In genomic region chr10:37289964-37290704, GRCm38 (mm10) we compare ENCODE assay signal across 12 mouse cellular contexts.
DNase-seq lines count a peak whose midpoint lies in the region; ATAC-seq and TF ChIP-seq lines count a peak whose summit lies in the region.
"Had no signal": no experiment of that assay in that cellular context is flagged by ENCODE, and none has a peak within 500 bp of the region (broad histone marks: within the 10 kb centered on the region; RNA-seq: fewer than 3 reads in every experiment).

No protein-coding gene starts in this region.

- H3K4me3 ChIP-seq in heart, embryonic 11.5 days (ENCODE audit: low read depth, low read length) = no peak overlapping the region
- no peak overlapping the region for H3K4me3 ChIP-seq in heart, adult 2 months
- H3K4me3 ChIP-seq: forebrain, embryonic 13.5 days; limb, embryonic 10.5 days had no signal

- no peaks in the 10 kb centered on the region for H3K27me3 ChIP-seq in heart, embryonic 11.5 days (ENCODE audit: control insufficient read depth, insufficient read depth, low read length)
- no peaks in the 10 kb centered on the region for H3K27me3 ChIP-seq in heart, adult 2 months (ENCODE audit: control insufficient read depth, insufficient read depth, low read length)
- H3K27me3 ChIP-seq: forebrain, embryonic 13.5 days had no signal

- no peak for TF ChIP-seq CTCF in heart, adult 2 months (IDR thresholded peaks at IDR 0.05)

- no peak for TF ChIP-seq POLR2A in heart, adult 2 months (IDR thresholded peaks at IDR 0.05; ENCODE audit: insufficient read depth, low read depth, low read length)

- ATAC-seq in heart, embryonic 11.5 days (replicated peaks; ENCODE audit: insufficient number of reproducible peaks, low FRiP score, low TSS enrichment) = no peak
- ATAC-seq in monocyte, adult 5-6 weeks (replicated peaks; ENCODE audit: insufficient number of reproducible peaks, low FRiP score, low TSS enrichment, poor library complexity, severe bottlenecking) = peak; percentile 95
- ATAC-seq: CD4-positive, CD25-positive, alpha-beta regulatory T cell, adult 4 months; forebrain, embryonic 13.5 days; intestine, embryonic 16.5 days had no signal

- no peaks in the 10 kb centered on the region for H3K79me2 ChIP-seq in heart, adult 2 months (replicated peaks; ENCODE audit: control insufficient read depth, insufficient read depth, low read length)

- no peaks in the 10 kb centered on the region for H3K9me3 ChIP-seq in heart, embryonic 11.5 days (replicated peaks; ENCODE audit: control insufficient read depth, low read length)
- H3K9me3 ChIP-seq: forebrain, embryonic 13.5 days; limb, embryonic 10.5 days had no signal

- no peak overlapping the region for H3K4me2 ChIP-seq in heart, embryonic 11.5 days
- H3K4me2 ChIP-seq: forebrain, embryonic 13.5 days had no signal

- intact Hi-C loops in heart, adult 2 months (cut with DNase I) = no loop called here
- intact Hi-C loops in gastrocnemius, postnatal 14 days (cut with DNase I; ENCODE audit: low total_unique reads) = no loop called here

- H3K36me3 ChIP-seq in heart, embryonic 11.5 days (ENCODE audit: control insufficient read depth, insufficient read depth, low read length) = no peaks in the 10 kb centered on the region
- H3K36me3 ChIP-seq in heart, adult 2 months (ENCODE audit: control insufficient read depth, insufficient read depth, low read length) = no peaks in the 10 kb centered on the region
- H3K36me3 ChIP-seq: limb, embryonic 10.5 days had no signal

- no peak for DNase-seq in heart, adult 2 months
- peak; percentile 33 for DNase-seq in lung, postnatal 25 days (ENCODE audit: low spot score)
- no peak for DNase-seq in lung, postnatal 10 days
- peak; percentile 17 for DNase-seq in liver
- no peak for DNase-seq in cerebellum, postnatal 4 days (ENCODE audit: low spot score in 2 of 2)
- no peak for DNase-seq in gastrocnemius, postnatal 14 days

- no peak for TF ChIP-seq EP300 in heart, adult 2 months (IDR thresholded peaks at IDR 0.05; ENCODE audit: insufficient read depth, low read depth, low read length)

- H3K27ac ChIP-seq in heart, embryonic 11.5 days (ENCODE audit: low read depth, low read length) = peak overlapping the region; percentile 35; the same call in 1 of the 2 replicates
- no peak overlapping the region for H3K27ac ChIP-seq in heart, adult 2 months
- H3K27ac ChIP-seq: forebrain, embryonic 13.5 days; limb, embryonic 10.5 days had no signal

- no peaks in the 10 kb centered on the region for H3K4me1 ChIP-seq in heart, embryonic 11.5 days (ENCODE audit: control insufficient read depth, insufficient read depth, low read length)
- H3K4me1 ChIP-seq in heart, adult 2 months (ENCODE audit: control insufficient read depth, insufficient read depth, low read length) = no peaks in the 10 kb centered on the region
- H3K4me1 ChIP-seq: forebrain, embryonic 13.5 days; limb, embryonic 10.5 days had no signal

- no peak overlapping the region for H3K9ac ChIP-seq in heart, embryonic 11.5 days (ENCODE audit: low read depth, low read length)
- H3K9ac ChIP-seq in heart, adult 2 months (ENCODE audit: low read depth, low read length) = no peak overlapping the region
- H3K9ac ChIP-seq: forebrain, embryonic 13.5 days had no signal

- 91% methylated on average over 3 of the region's 3 CpGs for WGBS in heart, embryonic 11.5 days (ENCODE audit: insufficient replicate concordance)
- 73% methylated on average over 3 of the region's 3 CpGs for WGBS in heart, adult 2 months

Comparison
In these comparisons a context has a peak if more than half of its experiments do, and no peak if none do; other contexts are left out.
1. DNase-seq: peak in lung, postnatal 25 days (single experiment) and liver (single experiment); none in heart, adult 2 months (0 of 2), lung, postnatal 10 days (single experiment), cerebellum, postnatal 4 days (0 of 2) and gastrocnemius, postnatal 14 days (single experiment).